Mouse (Mus musculus): ENCODE measurements around the gene Umad1. TPM values are rescaled to one million over a fixed set of nuclear protein-coding genes. Genes with fewer than 3 reads are reported as not detected.

Umad1 gene
- polyA plus RNA-seq, 1 experiment: 5.9 TPM

GRCm38 (mm10) chr6:8354846-8355245 lies 95.8 kb downstream of the Umad1 start:
- Histone ChIP-seq H3K4me2 (ENCODE audit: low read depth) (no peak overlapping the region), H3ac (ENCODE audit: control insufficient read depth, insufficient read length) (no peak overlapping the region), H3K36me3 (ENCODE audit: control insufficient read depth, insufficient read depth) (no peaks in the 10 kb centered on the region), H3K27me3 (ENCODE audit: control insufficient read depth, insufficient read depth, insufficient read length) (no peaks in the 10 kb centered on the region), H3K79me2 (ENCODE audit: control insufficient read depth, insufficient read depth) (no peaks in the 10 kb centered on the region), H3K4me3 (no peak overlapping the region)
- TF ChIP-seq MYOD1 (IDR thresholded peaks at IDR 0.05; ENCODE audit: control insufficient read depth in 1 of 3, insufficient read length in 2 of 3, low read depth in 2 of 3): no peak
- TF ChIP-seq CEBPB (IDR thresholded peaks at IDR 0.05; ENCODE audit: insufficient read depth, poor library complexity, severe bottlenecking): no peak
- TF ChIP-seq REST (IDR thresholded peaks at IDR 0.05; ENCODE audit: insufficient read depth, insufficient read length): no peak
- no peak for TF ChIP-seq POLR2AphosphoS2 (IDR thresholded peaks at IDR 0.05; ENCODE audit: insufficient read length, low read depth)
- TF ChIP-seq SRF (IDR thresholded peaks at IDR 0.05; ENCODE audit: control insufficient read depth, insufficient read length, low read depth): no peak
- no peak for TF ChIP-seq MYOG (IDR thresholded peaks at IDR 0.05; ENCODE audit: control insufficient read depth in 1 of 3, insufficient read depth in 1 of 3, insufficient read length in 2 of 3, low read depth in 2 of 3)
- no peak for TF ChIP-seq POLR2A (IDR thresholded peaks at IDR 0.05; ENCODE audit: insufficient read length, low read depth)
- TF ChIP-seq USF1 (IDR thresholded peaks at IDR 0.05; ENCODE audit: low read depth): no peak
- no peak for TF ChIP-seq TCF12 (IDR thresholded peaks at IDR 0.05; ENCODE audit: insufficient read depth, poor library complexity, severe bottlenecking)
- TF ChIP-seq TCF3 (IDR thresholded peaks at IDR 0.05; ENCODE audit: insufficient read length, low read depth): no peak
- TF ChIP-seq MAX (IDR thresholded peaks at IDR 0.05; ENCODE audit: low read depth): no peak
- no peak for TF ChIP-seq E2F4 (IDR thresholded peaks at IDR 0.05; ENCODE audit: insufficient read depth)

- no peak for TF ChIP-seq MYOD1 (IDR thresholded peaks at IDR 0.05; ENCODE audit: control insufficient read depth in 1 of 3, insufficient read length in 2 of 3, low read depth in 2 of 3)
- no peak for TF ChIP-seq POLR2A (IDR thresholded peaks at IDR 0.05; ENCODE audit: insufficient read length, low read depth)
- no peak for TF ChIP-seq MAX (IDR thresholded peaks at IDR 0.05; ENCODE audit: low read depth)
- TF ChIP-seq E2F4 (IDR thresholded peaks at IDR 0.05; ENCODE audit: insufficient read depth): no peak
- TF ChIP-seq MYOG (IDR thresholded peaks at IDR 0.05; ENCODE audit: control insufficient read depth in 1 of 3, insufficient read depth in 1 of 3, insufficient read length in 2 of 3, low read depth in 2 of 3): no peak
- TF ChIP-seq TCF3 (IDR thresholded peaks at IDR 0.05; ENCODE audit: insufficient read length, low read depth): no peak
- TF ChIP-seq POLR2AphosphoS2 (IDR thresholded peaks at IDR 0.05; ENCODE audit: insufficient read length, low read depth): no peak
- TF ChIP-seq CEBPB (IDR thresholded peaks at IDR 0.05; ENCODE audit: insufficient read depth, poor library complexity, severe bottlenecking): no peak
- no peak for TF ChIP-seq TCF12 (IDR thresholded peaks at IDR 0.05; ENCODE audit: insufficient read depth, poor library complexity, severe bottlenecking)
- no peak for TF ChIP-seq USF1 (IDR thresholded peaks at IDR 0.05; ENCODE audit: low read depth)
- TF ChIP-seq REST (IDR thresholded peaks at IDR 0.05; ENCODE audit: insufficient read depth, insufficient read length): no peak
- TF ChIP-seq SRF (IDR thresholded peaks at IDR 0.05; ENCODE audit: control insufficient read depth, insufficient read length, low read depth): no peak
- H3K79me2 ChIP-seq (ENCODE audit: control insufficient read depth, insufficient read depth): no peaks in the 10 kb centered on the region
- no peak overlapping the region for H3K4me3 ChIP-seq
- no peaks in the 10 kb centered on the region for H3K36me3 ChIP-seq (ENCODE audit: control insufficient read depth, insufficient read depth)
- no peak overlapping the region for H3K4me2 ChIP-seq (ENCODE audit: low read depth)
- H3K27me3 ChIP-seq (ENCODE audit: control insufficient read depth, insufficient read depth, insufficient read length): no peaks in the 10 kb centered on the region
- no peak overlapping the region for H3ac ChIP-seq (ENCODE audit: control insufficient read depth, insufficient read length)
Observed at GRCm38 (mm10) chr6:8358232-8358631, 99.1 kb downstream of the Umad1 start.

GRCm38 (mm10) chr6:8358782-8359181 lies 99.7 kb downstream of the Umad1 start:
- Histone ChIP-seq H3K4me2 (ENCODE audit: low read depth) (no peak overlapping the region), H3K4me3 (no peak overlapping the region), H3K79me2 (ENCODE audit: control insufficient read depth, insufficient read depth) (no peaks in the 10 kb centered on the region), H3ac (ENCODE audit: control insufficient read depth, insufficient read length) (no peak overlapping the region), H3K36me3 (ENCODE audit: control insufficient read depth, insufficient read depth) (no peaks in the 10 kb centered on the region), H3K27me3 (ENCODE audit: control insufficient read depth, insufficient read depth, insufficient read length) (no peaks in the 10 kb centered on the region)
- no peak for TF ChIP-seq POLR2AphosphoS2 (IDR thresholded peaks at IDR 0.05; ENCODE audit: insufficient read length, low read depth)

- Histone ChIP-seq H3K4me2 (ENCODE audit: low read depth) (no peak overlapping the region), H3ac (ENCODE audit: control insufficient read depth, insufficient read length) (no peak overlapping the region), H3K79me2 (ENCODE audit: control insufficient read depth, insufficient read depth) (no peaks in the 10 kb centered on the region), H3K27me3 (ENCODE audit: control insufficient read depth, insufficient read depth, insufficient read length) (no peaks in the 10 kb centered on the region), H3K4me3 (no peak overlapping the region), H3K36me3 (ENCODE audit: control insufficient read depth, insufficient read depth) (no peaks in the 10 kb centered on the region)
- TF ChIP-seq SRF (IDR thresholded peaks at IDR 0.05; ENCODE audit: control insufficient read depth, insufficient read length, low read depth) (no peak), POLR2A (IDR thresholded peaks at IDR 0.05; ENCODE audit: insufficient read length, low read depth) (no peak), MAX (IDR thresholded peaks at IDR 0.05; ENCODE audit: low read depth) (no peak), TCF12 (IDR thresholded peaks at IDR 0.05; ENCODE audit: insufficient read depth, poor library complexity, severe bottlenecking) (no peak), CEBPB (IDR thresholded peaks at IDR 0.05; ENCODE audit: insufficient read depth, poor library complexity, severe bottlenecking) (no peak), REST (IDR thresholded peaks at IDR 0.05; ENCODE audit: insufficient read depth, insufficient read length) (no peak), E2F4 (IDR thresholded peaks at IDR 0.05; ENCODE audit: insufficient read depth) (no peak), POLR2AphosphoS2 (IDR thresholded peaks at IDR 0.05; ENCODE audit: insufficient read length, low read depth) (no peak), MYOG (IDR thresholded peaks at IDR 0.05; ENCODE audit: control insufficient read depth in 1 of 3, insufficient read depth in 1 of 3, insufficient read length in 2 of 3, low read depth in 2 of 3) (no peak), TCF3 (IDR thresholded peaks at IDR 0.05; ENCODE audit: insufficient read length, low read depth) (no peak), USF1 (IDR thresholded peaks at IDR 0.05; ENCODE audit: low read depth) (no peak), MYOD1 (IDR thresholded peaks at IDR 0.05; ENCODE audit: control insufficient read depth in 1 of 3, insufficient read length in 2 of 3, low read depth in 2 of 3) (no peak)
Observed at GRCm38 (mm10) chr6:8360805-8361204, 101.7 kb downstream of the Umad1 start.

- Histone ChIP-seq H3K79me2 (ENCODE audit: control insufficient read depth, insufficient read depth) (no peaks in the 10 kb centered on the region), H3ac (ENCODE audit: control insufficient read depth, insufficient read length) (no peak overlapping the region), H3K4me2 (ENCODE audit: low read depth) (no peak overlapping the region), H3K4me3 (no peak overlapping the region), H3K27me3 (ENCODE audit: control insufficient read depth, insufficient read depth, insufficient read length) (no peaks in the 10 kb centered on the region), H3K36me3 (ENCODE audit: control insufficient read depth, insufficient read depth) (no peaks in the 10 kb centered on the region)
- TF ChIP-seq SRF (IDR thresholded peaks at IDR 0.05; ENCODE audit: control insufficient read depth, insufficient read length, low read depth) (no peak), MYOG (IDR thresholded peaks at IDR 0.05; ENCODE audit: control insufficient read depth in 1 of 3, insufficient read depth in 1 of 3, insufficient read length in 2 of 3, low read depth in 2 of 3) (no peak), CEBPB (IDR thresholded peaks at IDR 0.05; ENCODE audit: insufficient read depth, poor library complexity, severe bottlenecking) (no peak), MAX (IDR thresholded peaks at IDR 0.05; ENCODE audit: low read depth) (no peak), USF1 (IDR thresholded peaks at IDR 0.05; ENCODE audit: low read depth) (no peak), POLR2A (IDR thresholded peaks at IDR 0.05; ENCODE audit: insufficient read length, low read depth) (no peak), TCF3 (IDR thresholded peaks at IDR 0.05; ENCODE audit: insufficient read length, low read depth) (no peak), E2F4 (IDR thresholded peaks at IDR 0.05; ENCODE audit: insufficient read depth) (no peak), POLR2AphosphoS2 (IDR thresholded peaks at IDR 0.05; ENCODE audit: insufficient read length, low read depth) (no peak), TCF12 (IDR thresholded peaks at IDR 0.05; ENCODE audit: insufficient read depth, poor library complexity, severe bottlenecking) (no peak), MYOD1 (IDR thresholded peaks at IDR 0.05; ENCODE audit: control insufficient read depth in 1 of 3, insufficient read length in 2 of 3, low read depth in 2 of 3) (no peak), REST (IDR thresholded peaks at IDR 0.05; ENCODE audit: insufficient read depth, insufficient read length) (no peak)
Observed at GRCm38 (mm10) chr6:8364033-8364756, 105.1 kb downstream of the Umad1 start.
